Mouse (Mus musculus) liver, embryonic 13.5 days (tissue): ENCODE data around the gene Frmd5. TPM values are rescaled to one million over a fixed set of nuclear protein-coding genes. Genes with fewer than 3 reads are reported as not detected.
A peak's percentile ranks its signal among the peaks of the same experiment; 100 is the strongest.

Experiments
- ATAC-seq: fragments of 200-750 bp; cut with Nextera tagmentation; 2 replicates; pipeline ENCODE4 v1.8.0; 2017; ENCODE audit warnings: low read depth, mild to moderate bottlenecking, moderate number of reproducible peaks, moderate library complexity
- DNase-seq: peaks from one replicate; pipeline ENCODE4 v3.0.0; 2022
- H3K27ac ChIP-seq: fragments of 300-500 bp; sonication (generic); 2 replicates; pipeline ENCODE4 v1.5.1; 2015; ENCODE audit warnings: moderate library complexity, mild to moderate bottlenecking, inconsistent platforms
- H3K27me3 ChIP-seq: fragments of 300-500 bp; sonication (generic); 2 replicates; pipeline ENCODE4 v1.6.1; 2015; ENCODE audit warnings: mild to moderate bottlenecking, inconsistent platforms
- H3K36me3 ChIP-seq: fragments of 300-500 bp; sonication (generic); 2 replicates; pipeline ENCODE4 v1.6.1; 2015; ENCODE audit warnings: mild to moderate bottlenecking, inconsistent platforms
- H3K4me1 ChIP-seq: fragments of 300-500 bp; sonication (generic); replicated peaks from 2 replicates; pipeline ENCODE4 v1.6.1; 2015; ENCODE audit warnings: inconsistent platforms
- H3K4me2 ChIP-seq: fragments of 300-500 bp; sonication (generic); 2 replicates; pipeline ENCODE4 v1.6.1; 2015; ENCODE audit warnings: inconsistent platforms, mild to moderate bottlenecking, moderate library complexity
- H3K4me3 ChIP-seq: fragments of 300-500 bp; sonication (generic); replicated peaks from 2 replicates; pipeline ENCODE4 v1.5.1; 2015; ENCODE audit warnings: mild to moderate bottlenecking, inconsistent platforms
- H3K9ac ChIP-seq: fragments of 300-500 bp; sonication (generic); 2 replicates; pipeline ENCODE4 v1.6.1; 2015; ENCODE audit warnings: mild to moderate bottlenecking, inconsistent platforms
- H3K9me3 ChIP-seq: fragments of 300-500 bp; sonication (generic); replicated peaks from 2 replicates; pipeline ENCODE4 v1.6.1; 2016; ENCODE audit warnings: inconsistent platforms
- WGBS: fragments of 180-500 bp; shearing (Covaris S2); methylation state at CpG from one replicate; pipeline ENCODE4 v1.1.7; 2015; ENCODE audit not compliant: insufficient replicate concordance; 5-methylcytosine and 5-hydroxymethylcytosine counted together
- polyA plus RNA-seq: library from polyadenylated mRNA; unstranded; fragments of >200 nt; fragmentation: Nextera tagmentation; extraction: Ambion mirVana; gene quantifications from 2 replicates; pipeline ENCODE4 v1.2.1, GENCODE M21; 2015

Frmd5 gene
- polyA plus RNA-seq, 1 experiment from 2014 or later = 0.28 TPM

GRCm38 (mm10) chr2:121615199-121615559 lies 191.7 kb downstream of the Frmd5 start:
- Histone ChIP-seq H3K9ac (no peak overlapping the region), H3K9me3 (no peaks in the 10 kb centered on the region), H3K4me1 (no peaks in the 10 kb centered on the region), H3K4me3 (no peak overlapping the region), H3K4me2 (no peak overlapping the region), H3K27me3 (no peaks in the 10 kb centered on the region), H3K27ac (no peak overlapping the region), H3K36me3 (no peaks in the 10 kb centered on the region)
- no peak for ATAC-seq
- WGBS = 59% methylated on average over 7 of the region's 7 CpGs
- DNase-seq = no peak

- no peak overlapping the region for H3K4me3 ChIP-seq
- H3K27me3 ChIP-seq = no peaks in the 10 kb centered on the region
- no peaks in the 10 kb centered on the region for H3K9me3 ChIP-seq
- no peak overlapping the region for H3K4me2 ChIP-seq
- H3K9ac ChIP-seq = no peak overlapping the region
- no peak for DNase-seq
- no peaks in the 10 kb centered on the region for H3K4me1 ChIP-seq
- WGBS = 69% methylated on average over 9 of the region's 9 CpGs
- ATAC-seq = no peak
- H3K27ac ChIP-seq = no peak overlapping the region
- no peaks in the 10 kb centered on the region for H3K36me3 ChIP-seq
Measured at GRCm38 (mm10) chr2:121614483-121615198, 192.2 kb downstream of the Frmd5 start.

GRCm38 (mm10) chr2:121612112-121612511 lies 194.8 kb downstream of the Frmd5 start:
- no peak overlapping the region for H3K4me2 ChIP-seq
- no peaks in the 10 kb centered on the region for H3K9me3 ChIP-seq
- WGBS = 46% methylated on average over 5 of the region's 5 CpGs
- no peaks in the 10 kb centered on the region for H3K36me3 ChIP-seq
- H3K4me1 ChIP-seq = no peaks in the 10 kb centered on the region
- ATAC-seq = no peak
- no peak for DNase-seq
- no peaks in the 10 kb centered on the region for H3K27me3 ChIP-seq
- no peak overlapping the region for H3K4me3 ChIP-seq
- no peak overlapping the region for H3K27ac ChIP-seq
- no peak overlapping the region for H3K9ac ChIP-seq

GRCm38 (mm10) chr2:121610008-121610884 lies 196.6 kb downstream of the Frmd5 start:
- Histone ChIP-seq H3K4me1 (no peaks in the 10 kb centered on the region), H3K4me3 (no peak overlapping the region), H3K4me2 (no peak overlapping the region), H3K27ac (no peak overlapping the region), H3K9ac (no peak overlapping the region), H3K9me3 (no peaks in the 10 kb centered on the region), H3K27me3 (no peaks in the 10 kb centered on the region), H3K36me3 (no peaks in the 10 kb centered on the region)
- 61% methylated on average over 17 of the region's 17 CpGs for WGBS
- DNase-seq = no peak
- ATAC-seq = no peak

GRCm38 (mm10) chr2:121609141-121609724 lies 197.7 kb downstream of the Frmd5 start:
- no peak overlapping the region for H3K4me3 ChIP-seq
- 67% methylated on average over 11 of the region's 11 CpGs for WGBS
- no peaks in the 10 kb centered on the region for H3K4me1 ChIP-seq
- H3K4me2 ChIP-seq = no peak overlapping the region
- DNase-seq (no peak), ATAC-seq (no peak)
- H3K9ac ChIP-seq = no peak overlapping the region
- no peaks in the 10 kb centered on the region for H3K9me3 ChIP-seq
- no peak overlapping the region for H3K27ac ChIP-seq
- no peaks in the 10 kb centered on the region for H3K27me3 ChIP-seq
- H3K36me3 ChIP-seq = no peaks in the 10 kb centered on the region

GRCm38 (mm10) chr2:121602397-121602796 lies 204.5 kb downstream of the Frmd5 start:
- no peak overlapping the region for H3K4me3 ChIP-seq
- WGBS = 69% methylated on average over 4 of the region's 4 CpGs
- H3K27ac ChIP-seq = no peak overlapping the region
- no peaks in the 10 kb centered on the region for H3K36me3 ChIP-seq
- DNase-seq (no peak), ATAC-seq (no peak)
- H3K4me2 ChIP-seq = no peak overlapping the region
- no peaks in the 10 kb centered on the region for H3K27me3 ChIP-seq
- no peaks in the 10 kb centered on the region for H3K9me3 ChIP-seq
- no peaks in the 10 kb centered on the region for H3K4me1 ChIP-seq
- no peak overlapping the region for H3K9ac ChIP-seq

GRCm38 (mm10) chr2:121601543-121601942 lies 205.3 kb downstream of the Frmd5 start:
- DNase-seq (no peak), ATAC-seq (no peak)
- no peak overlapping the region for H3K27ac ChIP-seq
- no peak overlapping the region for H3K4me3 ChIP-seq
- H3K4me1 ChIP-seq = no peaks in the 10 kb centered on the region
- H3K27me3 ChIP-seq = no peaks in the 10 kb centered on the region
- no peak overlapping the region for H3K9ac ChIP-seq
- H3K4me2 ChIP-seq = no peak overlapping the region
- no peaks in the 10 kb centered on the region for H3K9me3 ChIP-seq
- H3K36me3 ChIP-seq = no peaks in the 10 kb centered on the region
- 51% methylated on average over 7 of the region's 7 CpGs for WGBS

- Histone ChIP-seq H3K9ac (no peak overlapping the region), H3K27me3 (no peaks in the 10 kb centered on the region), H3K4me1 (no peaks in the 10 kb centered on the region), H3K4me3 (no peak overlapping the region), H3K27ac (no peak overlapping the region), H3K4me2 (no peak overlapping the region), H3K36me3 (no peaks in the 10 kb centered on the region), H3K9me3 (no peaks in the 10 kb centered on the region)
- no peak for ATAC-seq
- no peak for DNase-seq
- WGBS = 70% methylated on average over 8 of the region's 8 CpGs
Measured at GRCm38 (mm10) chr2:121600736-121601135, 206.2 kb downstream of the Frmd5 start.

GRCm38 (mm10) chr2:121598249-121598648 lies 208.6 kb downstream of the Frmd5 start:
- no peaks in the 10 kb centered on the region for H3K9me3 ChIP-seq
- no peak overlapping the region for H3K4me2 ChIP-seq
- no peak for ATAC-seq
- H3K36me3 ChIP-seq = no peaks in the 10 kb centered on the region
- 56% methylated on average over 7 of the region's 7 CpGs for WGBS
- DNase-seq = no peak
- H3K27ac ChIP-seq = no peak overlapping the region
- H3K4me3 ChIP-seq = no peak overlapping the region
- no peak overlapping the region for H3K9ac ChIP-seq
- no peaks in the 10 kb centered on the region for H3K27me3 ChIP-seq
- H3K4me1 ChIP-seq = peaks cover 22% of the 10 kb centered on the region

- Histone ChIP-seq H3K4me3 (no peak overlapping the region), H3K4me2 (no peak overlapping the region), H3K9ac (no peak overlapping the region), H3K27me3 (no peaks in the 10 kb centered on the region), H3K4me1 (peaks cover 22% of the 10 kb centered on the region), H3K36me3 (no peaks in the 10 kb centered on the region), H3K27ac (no peak overlapping the region), H3K9me3 (no peaks in the 10 kb centered on the region)
- DNase-seq (no peak), ATAC-seq (no peak)
- WGBS = 53% methylated on average over 2 of the region's 2 CpGs
Measured at GRCm38 (mm10) chr2:121596621-121597020, 210.3 kb downstream of the Frmd5 start.

- peak overlapping the region; percentile 50 for H3K4me2 ChIP-seq
- WGBS = 8% methylated on average over 8 of the region's 8 CpGs
- H3K4me1 ChIP-seq = peaks cover 22% of the 10 kb centered on the region
- no peaks in the 10 kb centered on the region for H3K36me3 ChIP-seq
- peak; percentile 45 for DNase-seq
- H3K27me3 ChIP-seq = no peaks in the 10 kb centered on the region
- no peak overlapping the region for H3K9ac ChIP-seq
- no peaks in the 10 kb centered on the region for H3K9me3 ChIP-seq
- no peak overlapping the region for H3K27ac ChIP-seq
- ATAC-seq = peak; percentile 88
- H3K4me3 ChIP-seq = peak overlapping the region; percentile 14; the same call in 1 of the 2 replicates
Measured at GRCm38 (mm10) chr2:121594660-121595291, 212.1 kb downstream of the Frmd5 start.
